Mouse (Mus musculus) G1E (cell line): Measurements from ENCODE around the gene Map2k4. TPM values are rescaled to one million over a fixed set of nuclear protein-coding genes. Genes with fewer than 3 reads are reported as not detected.

Source experiments
- ATAC-seq: 2 replicates; pipeline ENCODE4 v1.8.0; 2016; ENCODE audit warnings: mild to moderate bottlenecking; ENCODE audit not compliant: insufficient number of reproducible peaks, poor library complexity, low FRiP score, severe bottlenecking; ENCODE audit errors: extremely low read depth
- DNase-seq: peaks from one replicate; pipeline ENCODE4 v3.0.0; 2012; ENCODE audit warnings: low spot score
- H3K27me3 ChIP-seq: 2 replicates; pipeline ENCODE4 v1.6.1; 2012; ENCODE audit warnings: mild to moderate bottlenecking, low read length, inconsistent platforms; ENCODE audit not compliant: insufficient read depth
- H3K36me3 ChIP-seq: replicated peaks from 2 replicates; pipeline ENCODE3; 2012; ENCODE audit warnings: mild to moderate bottlenecking, inconsistent platforms
- H3K4me1 ChIP-seq: 2 replicates; pipeline ENCODE4 v1.6.1; 2012; ENCODE audit warnings: low read depth, low read length, inconsistent platforms, mixed read lengths; ENCODE audit not compliant: insufficient read depth
- H3K4me3 ChIP-seq: 2 replicates; pipeline ENCODE4 v1.5.1; 2012; ENCODE audit warnings: low read depth, mild to moderate bottlenecking, inconsistent platforms, low read length, moderate library complexity, mixed read lengths
- H3K9me3 ChIP-seq: replicated peaks from 2 replicates; pipeline ENCODE4 v1.6.1; 2012; ENCODE audit warnings: inconsistent platforms
- CTCF ChIP-seq: IDR thresholded peaks from 2 replicates; pipeline ENCODE4 v1.5.1; 2012; ENCODE audit warnings: low read depth, low read length, inconsistent platforms, mixed read lengths
- GATA1 ChIP-seq: IDR thresholded peaks from 2 replicates; pipeline ENCODE4 v1.6.1; 2012; ENCODE audit warnings: borderline replicate concordance, low read length, inconsistent platforms, mixed read lengths
- GATA2 ChIP-seq: IDR thresholded peaks from 2 replicates; pipeline ENCODE4 v1.6.1; 2012; ENCODE audit warnings: low read depth, low read length, inconsistent platforms, borderline replicate concordance
- POLR2AphosphoS5 ChIP-seq: IDR thresholded peaks from 2 replicates; pipeline ENCODE4 v1.6.1; 2012; ENCODE audit warnings: low read depth, low read length, inconsistent platforms; ENCODE audit not compliant: insufficient replicate concordance
- TAL1 ChIP-seq: conservative IDR thresholded peaks from 2 replicates; pipeline ENCODE4 v1.6.1; 2012; ENCODE audit warnings: low read depth, low read length, inconsistent platforms, mixed read lengths
- polyA plus RNA-seq: library from polyadenylated mRNA; stranded (reverse); fragments of >175 nt; gene quantifications from 2 replicates; pipeline ENCODE4 v1.2.3, GENCODE M21; 2012
- total RNA-seq, 2 experiments: library from RNA; stranded (forward) in 1 of 2; stranded (reverse) in 1 of 2; fragments of 200-1000 nt in 1 of 2; fragments of >200 nt in 1 of 2; fragmentation: Nextera tagmentation in 1 of 2; gene quantifications; 2 replicates each; pipeline ENCODE4 v1.2.3; 2014 to 2017

The Map2k4 gene
- total RNA-seq (2014; fragmentation: Nextera tagmentation) = 90.1 and 106 TPM in 2 replicates
- 43.8 and 48.6 TPM in 2 replicates for total RNA-seq (2017)
- polyA plus RNA-seq = 37.7 and 41.9 TPM in 2 replicates

GRCm38 (mm10) chr11:65788154-65788553 is at the start of gene Map2k4:
TSS of gene Map2k4 (minus strand) at chr11:65788297.
- Histone ChIP-seq H3K4me1 (peaks cover 47% of the 10 kb centered on the region), H3K27me3 (no peaks in the 10 kb centered on the region), H3K9me3 (no peaks in the 10 kb centered on the region), H3K36me3 (peaks cover 10% of the 10 kb centered on the region), H3K4me3 (peak within 1 kb of the TSS; percentile 84)
- DNase-seq = peak; percentile 94
- ATAC-seq = peak; percentile 94
- TF ChIP-seq POLR2AphosphoS5 (no peak), GATA1 (no peak), CTCF (no peak), GATA2 (no peak), TAL1 (no peak)

- no peaks in the 10 kb centered on the region for H3K27me3 ChIP-seq
- no peak for TF ChIP-seq GATA2
- no peak for TF ChIP-seq GATA1
- no peak for TF ChIP-seq TAL1
- TF ChIP-seq CTCF = no peak
- TF ChIP-seq POLR2AphosphoS5 = no peak
- ATAC-seq (no peak), DNase-seq (no peak)
- H3K9me3 ChIP-seq = no peaks in the 10 kb centered on the region
- no peak overlapping the region for H3K4me3 ChIP-seq
- H3K4me1 ChIP-seq = no peaks in the 10 kb centered on the region
- peaks cover 93% of the 10 kb centered on the region for H3K36me3 ChIP-seq
These were observed 36.5 kb upstream of the Map2k4 start for GRCm38 (mm10) chr11:65824556-65824955.

GRCm38 (mm10) chr11:65820877-65821276 is 32.8 kb upstream of the Map2k4 start:
- H3K4me3 ChIP-seq = no peak overlapping the region
- H3K27me3 ChIP-seq = no peaks in the 10 kb centered on the region
- TF ChIP-seq GATA2 = no peak
- no peak for TF ChIP-seq GATA1
- H3K36me3 ChIP-seq = peaks cover 89% of the 10 kb centered on the region
- no peaks in the 10 kb centered on the region for H3K9me3 ChIP-seq
- no peaks in the 10 kb centered on the region for H3K4me1 ChIP-seq
- DNase-seq (peak; percentile 28), ATAC-seq (peak; percentile 34; the same call in 1 of the 2 replicates)

- Histone ChIP-seq H3K36me3 (peaks cover 91% of the 10 kb centered on the region), H3K9me3 (no peaks in the 10 kb centered on the region), H3K4me3 (no peak overlapping the region), H3K27me3 (no peaks in the 10 kb centered on the region), H3K4me1 (no peaks in the 10 kb centered on the region)
- DNase-seq (no peak), ATAC-seq (no peak; the same call in 1 of the 2 replicates)
- TF ChIP-seq POLR2AphosphoS5 (no peak), TAL1 (no peak), CTCF (no peak), GATA2 (no peak), GATA1 (no peak)
These were observed 32.2 kb upstream of the Map2k4 start for GRCm38 (mm10) chr11:65820280-65820679.

GRCm38 (mm10) chr11:65818193-65818592 is 30.1 kb upstream of the Map2k4 start:
- no peaks in the 10 kb centered on the region for H3K9me3 ChIP-seq
- no peaks in the 10 kb centered on the region for H3K4me1 ChIP-seq
- DNase-seq (no peak), ATAC-seq (no peak)
- no peak overlapping the region for H3K4me3 ChIP-seq
- no peaks in the 10 kb centered on the region for H3K27me3 ChIP-seq
- peaks cover 91% of the 10 kb centered on the region for H3K36me3 ChIP-seq
- TF ChIP-seq TAL1 = no peak
- TF ChIP-seq GATA2 = no peak
- no peak for TF ChIP-seq POLR2AphosphoS5
- TF ChIP-seq CTCF = no peak
- no peak for TF ChIP-seq GATA1

DNA sequence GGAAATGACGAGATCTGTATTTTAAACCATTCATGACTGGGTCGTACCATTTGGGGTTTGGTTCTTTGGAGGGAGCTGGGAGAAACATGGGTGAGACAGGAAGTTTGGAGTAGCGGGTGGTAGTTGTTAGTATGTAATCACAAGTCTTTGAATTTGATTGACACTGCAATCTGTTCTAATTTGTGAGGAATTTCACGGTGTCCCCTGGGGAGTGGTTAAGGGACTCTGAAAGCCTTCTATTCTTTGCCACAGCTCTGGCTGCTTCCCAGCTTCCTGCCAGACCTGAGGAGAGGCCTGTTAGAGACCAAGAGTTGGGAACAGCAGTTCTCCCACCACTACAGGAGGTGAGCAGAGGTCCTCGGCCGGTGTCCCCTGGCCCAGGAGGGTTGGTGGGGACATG is 28.1 kb upstream of the Map2k4 start:
- Histone ChIP-seq H3K4me1 (peaks cover 7% of the 10 kb centered on the region), H3K9me3 (no peaks in the 10 kb centered on the region), H3K27me3 (no peaks in the 10 kb centered on the region), H3K4me3 (no peak overlapping the region), H3K36me3 (peaks cover 83% of the 10 kb centered on the region)
- ATAC-seq (no peak), DNase-seq (no peak)
- TF ChIP-seq TAL1 (no peak), GATA1 (no peak), GATA2 (no peak), POLR2AphosphoS5 (no peak), CTCF (no peak)

DNA sequence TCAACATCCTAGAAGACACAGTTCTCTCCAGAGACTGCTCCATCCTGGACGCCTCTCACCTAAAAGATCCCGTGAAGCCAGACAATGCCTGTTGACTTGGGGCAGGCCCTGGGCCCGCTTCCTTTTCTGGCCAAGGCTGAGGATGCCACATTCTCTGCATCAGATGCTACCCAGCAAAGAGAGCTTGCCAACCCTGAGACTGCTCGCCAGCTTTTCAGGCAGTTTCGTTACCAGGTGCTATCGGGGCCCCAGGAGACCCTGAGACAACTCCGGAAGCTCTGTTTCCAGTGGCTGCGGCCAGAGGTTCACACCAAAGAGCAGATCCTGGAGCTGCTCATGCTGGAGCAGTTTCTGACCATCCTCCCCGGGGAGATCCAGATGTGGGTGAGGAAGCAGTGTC is 26.3 kb upstream of the Map2k4 start:
- ATAC-seq (no peak), DNase-seq (no peak)
- no peaks in the 10 kb centered on the region for H3K9me3 ChIP-seq
- peaks cover 72% of the 10 kb centered on the region for H3K36me3 ChIP-seq
- no peak for TF ChIP-seq GATA2
- no peak for TF ChIP-seq TAL1
- TF ChIP-seq POLR2AphosphoS5 = no peak
- no peak for TF ChIP-seq CTCF
- no peak for TF ChIP-seq GATA1
- H3K27me3 ChIP-seq = no peaks in the 10 kb centered on the region
- peaks cover 12% of the 10 kb centered on the region for H3K4me1 ChIP-seq
- no peak overlapping the region for H3K4me3 ChIP-seq
